Mouse (Mus musculus) spleen, adult 2 months (tissue): Measurements from ENCODE around the gene Gm11985. TPM values are rescaled to one million over a fixed set of nuclear protein-coding genes. Genes with fewer than 3 reads are reported as not detected.

Experiments used
- DNase-seq, 2 experiments: peaks; one replicate each; pipeline versions ENCODE4 v3.0.0 to v3.0.0-alpha.2; 2012 to 2021; ENCODE audit warnings: low spot score in 2 of 2, low read depth in 1 of 2
- H3K27ac ChIP-seq: fragments of 200-500 bp; 2 replicates; pipeline ENCODE4 v1.5.1; 2012; ENCODE audit warnings: low read length, inconsistent platforms; ENCODE audit not compliant: insufficient read depth
- H3K27me3 ChIP-seq: fragments of 200-500 bp; 2 replicates; pipeline ENCODE4 v1.6.1; 2012; ENCODE audit warnings: mild to moderate bottlenecking, moderate library complexity, low read length, inconsistent platforms; ENCODE audit not compliant: control insufficient read depth, insufficient read depth
- H3K36me3 ChIP-seq: fragments of 200-500 bp; 2 replicates; pipeline ENCODE4 v1.6.1; 2012; ENCODE audit warnings: mild to moderate bottlenecking, low read length, inconsistent platforms; ENCODE audit not compliant: control insufficient read depth, insufficient read depth
- H3K4me1 ChIP-seq: fragments of 200-500 bp; 2 replicates; pipeline ENCODE4 v1.6.1; 2011; ENCODE audit warnings: inconsistent platforms; ENCODE audit not compliant: control insufficient read depth, insufficient read depth, insufficient read length
- H3K4me3 ChIP-seq: fragments of 200-500 bp; 2 replicates; pipeline ENCODE4 v1.5.1; 2011; ENCODE audit warnings: mild to moderate bottlenecking, inconsistent platforms; ENCODE audit not compliant: insufficient read depth, insufficient read length; ENCODE audit errors: extremely low read depth
- CTCF ChIP-seq: fragments of 200-500 bp; IDR thresholded peaks from 2 replicates; pipeline ENCODE4 v1.5.1; 2011; ENCODE audit warnings: mild to moderate bottlenecking, inconsistent platforms; ENCODE audit not compliant: insufficient read depth, insufficient read length, insufficient replicate concordance; ENCODE audit errors: extremely low read depth
- POLR2A ChIP-seq: fragments of 200-500 bp; IDR thresholded peaks from 2 replicates; pipeline ENCODE4 v1.6.1; 2011; ENCODE audit warnings: low read depth, low read length, inconsistent platforms
- WGBS: fragments of 180-500 bp; shearing (Covaris S2); methylation state at CpG from one replicate; pipeline ENCODE4 v1.1.7; 2018; 5-methylcytosine and 5-hydroxymethylcytosine counted together
- polyA plus RNA-seq: library from polyadenylated mRNA; depleted of rRNA; stranded (reverse); fragments of >200 nt; gene quantifications from 2 replicates; pipeline ENCODE4 v1.2.3, GENCODE M21; 2012

The Gm11985 gene
- polyA plus RNA-seq, 1 experiment = not detected

DNA sequence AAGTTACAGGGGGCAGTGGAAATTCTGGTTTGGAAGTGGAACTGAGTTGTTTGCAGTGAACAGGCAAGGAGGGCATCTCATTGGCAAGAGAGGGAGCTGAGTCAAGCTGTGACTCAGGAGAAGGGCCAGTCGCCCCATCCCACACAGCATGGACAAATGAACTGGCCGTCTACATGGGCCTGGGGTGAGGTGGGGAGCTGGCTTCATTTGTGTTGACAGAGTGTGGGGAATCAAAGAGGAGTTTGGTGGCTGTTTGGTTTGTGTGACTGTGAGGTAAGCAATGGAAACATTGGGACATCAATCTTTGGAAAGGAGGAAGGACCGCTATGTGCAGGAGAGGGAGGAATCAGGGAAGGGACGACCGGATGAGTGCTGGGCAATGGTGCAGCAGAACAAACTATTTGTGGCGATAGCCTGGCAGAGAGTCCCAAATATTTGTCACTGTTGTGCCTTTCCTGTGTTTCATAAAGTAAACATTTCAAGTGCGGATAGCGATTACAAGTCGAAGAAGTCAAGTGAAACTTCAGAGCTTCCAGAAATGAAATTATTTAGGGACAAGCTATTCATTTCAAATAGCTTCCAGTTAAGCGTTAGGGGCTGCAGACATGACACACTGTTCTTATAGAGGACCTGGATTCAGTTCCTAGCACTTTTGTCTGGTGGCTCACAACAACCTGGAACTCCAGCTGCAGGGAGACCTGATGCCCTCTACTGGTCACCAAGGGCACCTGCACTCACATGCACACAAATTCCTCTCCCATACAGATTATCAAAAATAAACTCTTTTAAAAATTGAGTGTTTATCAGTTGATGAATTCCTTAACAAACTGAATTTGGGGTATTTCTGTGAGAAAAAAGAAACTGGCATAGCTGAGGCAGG lies 6.3 kb upstream of the Gm11985 start:
- no peak overlapping the region for H3K27ac ChIP-seq
- WGBS = 91% methylated on average over 10 of the region's 10 CpGs

DNA sequence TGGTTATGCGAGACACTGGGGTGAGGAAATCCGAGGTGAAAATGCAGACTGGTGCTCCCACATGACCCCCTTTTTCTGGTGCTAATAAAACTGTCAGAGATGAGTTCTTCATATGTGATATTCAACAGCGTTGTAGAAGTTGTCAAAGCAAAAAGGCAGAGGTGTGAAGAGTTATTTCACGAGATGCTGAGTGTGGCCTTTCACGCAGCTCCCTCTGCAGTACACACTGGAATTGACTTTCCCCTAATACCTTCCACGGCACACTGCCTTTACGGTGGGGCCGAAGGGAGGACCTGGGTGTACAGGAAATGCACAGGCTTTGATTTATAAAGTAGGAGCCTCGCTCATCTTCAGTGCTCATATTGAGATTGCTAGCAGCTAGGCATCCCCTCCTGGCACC lies 4.8 kb upstream of the Gm11985 start:
- H3K27ac ChIP-seq = no peak overlapping the region
- no peaks in the 10 kb centered on the region for H3K36me3 ChIP-seq
- no peak overlapping the region for H3K4me3 ChIP-seq
- no peak for DNase-seq
- H3K27me3 ChIP-seq = no peaks in the 10 kb centered on the region
- H3K4me1 ChIP-seq = no peaks in the 10 kb centered on the region
- TF ChIP-seq POLR2A = no peak
- no peak for TF ChIP-seq CTCF
- 76% methylated on average over 9 of the region's 9 CpGs for WGBS

More for the DNA sequence above, 6.3 kb upstream of the Gm11985 start:
- Histone ChIP-seq H3K36me3 (no peaks in the 10 kb centered on the region), H3K27me3 (no peaks in the 10 kb centered on the region), H3K4me3 (no peak overlapping the region), H3K4me1 (no peaks in the 10 kb centered on the region)
- TF ChIP-seq POLR2A = no peak
- no peak for TF ChIP-seq CTCF
- DNase-seq = no peak

DNA sequence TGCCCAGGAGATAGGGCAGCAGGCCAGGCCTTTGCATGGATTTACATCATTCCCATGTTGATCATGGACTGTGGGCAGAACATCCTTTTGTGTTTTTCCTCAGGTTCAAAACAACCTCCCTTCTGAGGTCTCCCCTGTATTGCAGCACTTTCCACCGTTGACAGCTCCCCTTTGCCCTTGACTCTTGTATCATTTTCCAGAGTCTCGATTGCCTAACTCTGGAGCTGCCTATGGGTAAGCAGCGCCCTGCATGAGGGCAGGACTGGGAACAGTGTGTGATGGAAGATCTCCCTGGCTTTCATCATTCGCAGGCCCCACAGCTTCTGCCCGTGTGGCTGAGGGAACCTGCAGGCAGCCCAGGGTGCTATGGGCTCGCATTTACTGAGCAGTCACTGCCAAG lies 4.3 kb upstream of the Gm11985 start:
- no peak for DNase-seq
- Histone ChIP-seq H3K4me1 (no peaks in the 10 kb centered on the region), H3K27ac (no peak overlapping the region), H3K27me3 (no peaks in the 10 kb centered on the region), H3K36me3 (no peaks in the 10 kb centered on the region), H3K4me3 (no peak overlapping the region)
- TF ChIP-seq CTCF = no peak
- TF ChIP-seq POLR2A = no peak
- 65% methylated on average over 6 of the region's 6 CpGs for WGBS

DNA sequence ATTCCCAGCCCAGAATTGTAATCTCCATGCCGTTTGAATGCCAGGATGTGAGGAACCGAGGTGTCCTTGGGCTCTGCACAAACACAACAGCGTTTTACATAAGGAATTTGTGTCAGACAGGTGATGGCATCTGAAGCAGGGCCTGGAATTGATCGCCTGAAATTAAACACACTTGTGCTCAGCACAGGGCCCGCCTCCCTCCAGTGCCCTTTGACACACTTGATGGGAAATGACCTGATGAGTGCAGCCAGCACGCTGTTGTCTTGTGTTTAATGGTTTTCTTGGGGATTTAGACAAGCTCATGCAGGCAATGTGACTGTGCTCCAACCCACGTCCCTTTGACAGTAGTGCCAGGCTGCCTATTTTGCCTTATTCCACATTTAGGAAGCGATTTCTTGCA lies 897 bp downstream of the Gm11985 start:
- no peak overlapping the region for H3K27ac ChIP-seq
- H3K36me3 ChIP-seq = no peaks in the 10 kb centered on the region
- TF ChIP-seq POLR2A (no peak), CTCF (no peak)
- no peaks in the 10 kb centered on the region for H3K4me1 ChIP-seq
- no peak for DNase-seq
- no peaks in the 10 kb centered on the region for H3K27me3 ChIP-seq
- no peak overlapping the region for H3K4me3 ChIP-seq
- WGBS = 72% methylated on average over 8 of the region's 8 CpGs

DNA sequence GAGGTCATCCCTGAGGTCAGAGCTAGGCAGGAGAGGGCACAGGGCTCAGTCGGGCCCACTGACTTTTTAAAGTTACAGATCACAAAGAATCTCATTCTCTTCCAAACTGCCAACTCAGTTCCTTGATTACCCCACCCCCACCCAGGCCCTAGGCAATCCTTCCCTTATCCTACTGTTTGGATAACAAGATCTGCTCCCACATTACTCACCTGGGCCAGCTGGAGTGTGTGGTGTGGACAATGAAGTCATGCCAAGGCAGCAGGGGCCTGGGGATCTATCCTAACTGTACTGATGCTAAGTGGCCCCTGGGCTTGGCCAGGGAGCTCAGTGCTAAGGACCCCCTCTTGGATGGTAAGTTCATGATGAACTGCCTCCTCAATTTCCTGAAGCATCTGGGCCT lies 3.9 kb downstream of the Gm11985 start:
- Histone ChIP-seq H3K36me3 (no peaks in the 10 kb centered on the region), H3K4me1 (no peaks in the 10 kb centered on the region), H3K27ac (no peak overlapping the region), H3K27me3 (no peaks in the 10 kb centered on the region), H3K4me3 (no peak overlapping the region)
- WGBS = 63% methylated on average over 1 of the region's 1 CpGs
- TF ChIP-seq POLR2A (no peak), CTCF (no peak)
- no peak for DNase-seq

DNA sequence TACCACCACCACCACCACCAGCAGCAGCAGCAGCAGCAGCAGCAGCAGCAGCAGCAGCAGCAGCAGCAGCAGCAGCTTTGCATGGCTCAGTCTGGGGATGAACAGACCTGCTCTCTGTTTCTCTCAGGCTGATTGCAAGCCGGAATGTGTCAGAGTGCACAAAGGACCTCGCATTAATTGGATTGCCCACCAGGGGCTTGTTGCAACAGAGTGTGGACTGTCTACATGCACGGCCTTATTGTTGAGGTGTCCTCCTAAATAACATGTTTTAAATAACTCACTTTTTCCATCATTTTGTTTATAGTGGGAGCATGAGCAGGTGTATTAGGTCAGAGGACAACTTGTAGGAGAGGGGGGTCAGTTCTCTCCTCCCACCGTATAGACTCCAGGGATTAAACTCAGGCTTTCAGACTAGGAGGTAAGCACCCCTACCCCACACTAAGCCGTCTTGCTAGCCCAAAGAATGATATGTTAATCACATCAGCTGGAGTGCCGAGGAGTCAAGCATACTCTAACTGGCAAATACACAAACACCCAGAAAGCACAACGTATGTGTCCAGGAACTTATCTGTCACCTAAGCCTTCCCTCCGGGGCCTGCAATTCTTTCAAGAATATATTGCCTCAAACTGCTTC lies 5.8 kb downstream of the Gm11985 start:
- no peak for DNase-seq
- 82% methylated on average over 8 of the region's 8 CpGs for WGBS
- Histone ChIP-seq H3K36me3 (no peaks in the 10 kb centered on the region), H3K27me3 (no peaks in the 10 kb centered on the region), H3K4me3 (no peak overlapping the region), H3K4me1 (no peaks in the 10 kb centered on the region), H3K27ac (no peak overlapping the region)
- TF ChIP-seq CTCF = no peak
- TF ChIP-seq POLR2A = no peak

DNA sequence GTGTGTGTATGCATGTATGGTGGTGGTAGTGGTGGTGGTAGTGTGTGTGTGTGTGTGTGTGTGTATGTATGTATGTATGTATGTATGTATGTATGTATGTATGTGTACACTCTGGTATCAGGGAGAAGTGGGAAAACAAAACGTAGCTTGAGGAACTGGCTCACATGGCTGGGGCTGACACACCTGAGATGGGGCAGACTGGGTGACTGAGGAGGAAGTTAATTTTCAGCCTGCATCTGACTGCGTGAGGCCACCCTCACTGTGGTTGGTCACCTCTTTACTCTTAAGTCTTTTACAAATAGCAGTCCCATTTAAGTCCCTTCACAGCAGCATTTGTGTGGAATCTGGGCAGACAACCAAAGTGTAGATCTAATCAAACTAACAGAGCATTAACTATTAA lies 9.1 kb downstream of the Gm11985 start:
- Histone ChIP-seq H3K36me3 (no peaks in the 10 kb centered on the region), H3K27ac (no peak overlapping the region), H3K4me1 (no peaks in the 10 kb centered on the region), H3K27me3 (no peaks in the 10 kb centered on the region), H3K4me3 (no peak overlapping the region)
- 44% methylated on average over 2 of the region's 2 CpGs for WGBS
- TF ChIP-seq POLR2A (no peak), CTCF (no peak)
- no peak for DNase-seq
